Mouse (Mus musculus) heart, postnatal 0 days (tissue): Measurements from ENCODE around the gene Ptcd1. TPM values are rescaled to one million over a fixed set of nuclear protein-coding genes. Genes with fewer than 3 reads are reported as not detected.
A peak's percentile ranks its signal among the peaks of the same experiment; 100 is the strongest.

ENCODE experiments used
- ATAC-seq: fragments of 200-750 bp; cut with Nextera tagmentation; 2 replicates; pipeline ENCODE4 v1.8.0; 2017; ENCODE audit warnings: low read depth, moderate number of reproducible peaks, moderate library complexity; ENCODE audit not compliant: insufficient read depth
- DNase-seq: peaks from one replicate; pipeline ENCODE4 v3.0.0-alpha.2; 2016; ENCODE audit warnings: low spot score
- H3K27ac ChIP-seq: fragments of 300-500 bp; sonication (generic); 2 replicates; pipeline ENCODE4 v1.5.1; 2014; ENCODE audit warnings: low read depth, mild to moderate bottlenecking
- H3K27me3 ChIP-seq: fragments of 300-500 bp; sonication (generic); 2 replicates; pipeline ENCODE4 v1.6.1; 2014; ENCODE audit warnings: low read length, mixed read lengths; ENCODE audit not compliant: control insufficient read depth, insufficient read depth
- H3K36me3 ChIP-seq: fragments of 300-500 bp; sonication (generic); replicated peaks from 2 replicates; pipeline ENCODE4 v1.6.1; 2014; ENCODE audit warnings: low read length, mixed read lengths; ENCODE audit not compliant: control insufficient read depth, insufficient read depth
- H3K4me1 ChIP-seq: fragments of 300-500 bp; sonication (generic); 2 replicates; pipeline ENCODE4 v1.6.1; 2014; ENCODE audit warnings: antibody characterized with exemption; ENCODE audit not compliant: control insufficient read depth, insufficient read depth
- H3K4me2 ChIP-seq: fragments of 300-500 bp; sonication (generic); 2 replicates; pipeline ENCODE4 v1.6.1; 2014; ENCODE audit warnings: low read depth, mild to moderate bottlenecking, low read length, moderate library complexity
- H3K4me3 ChIP-seq: fragments of 300-500 bp; sonication (generic); 2 replicates; pipeline ENCODE4 v1.5.1; 2014; ENCODE audit warnings: low read depth, low read length
- H3K9ac ChIP-seq: fragments of 300-500 bp; sonication (generic); replicated peaks from 2 replicates; pipeline ENCODE4 v1.6.1; 2014; ENCODE audit warnings: low read depth, low read length, mixed read lengths
- H3K9me3 ChIP-seq: fragments of 300-500 bp; sonication (generic); replicated peaks from 2 replicates; pipeline ENCODE4 v1.6.1; 2016; ENCODE audit warnings: low read length; ENCODE audit not compliant: control insufficient read depth
- CTCF ChIP-seq: IDR thresholded peaks from 2 replicates; pipeline ENCODE4 v1.5.1; 2016; ENCODE audit warnings: antibody characterized with exemption, control low read depth, low read depth
- EP300 ChIP-seq: IDR thresholded peaks from 2 replicates; pipeline ENCODE4 v1.6.1; 2016; ENCODE audit warnings: antibody characterized with exemption, low read depth
- WGBS: fragments of 180-500 bp; shearing (Covaris S2); extraction: QIAGEN DNeasy Blood & Tissue Kit; methylation state at CpG from one replicate; pipeline ENCODE4 v1.1.7; 2014; 5-methylcytosine and 5-hydroxymethylcytosine counted together
- polyA plus RNA-seq: library from polyadenylated mRNA; unstranded; fragments of >200 nt; fragmentation: Nextera tagmentation; extraction: Ambion mirVana; gene quantifications from 2 replicates; pipeline ENCODE4 v1.2.1, GENCODE M21; 2015
- total RNA-seq: library from RNA; depleted of rRNA; stranded (reverse); fragments of >200 nt; gene quantifications from 2 replicates; pipeline ENCODE4 v1.2.3, GENCODE M21; 2014; ENCODE audit warnings: low replicate concordance

The Ptcd1 gene
- total and polyA plus RNA-seq, 2 experiments from 2014 or later = 13.5 to 15.7 TPM

DNA sequence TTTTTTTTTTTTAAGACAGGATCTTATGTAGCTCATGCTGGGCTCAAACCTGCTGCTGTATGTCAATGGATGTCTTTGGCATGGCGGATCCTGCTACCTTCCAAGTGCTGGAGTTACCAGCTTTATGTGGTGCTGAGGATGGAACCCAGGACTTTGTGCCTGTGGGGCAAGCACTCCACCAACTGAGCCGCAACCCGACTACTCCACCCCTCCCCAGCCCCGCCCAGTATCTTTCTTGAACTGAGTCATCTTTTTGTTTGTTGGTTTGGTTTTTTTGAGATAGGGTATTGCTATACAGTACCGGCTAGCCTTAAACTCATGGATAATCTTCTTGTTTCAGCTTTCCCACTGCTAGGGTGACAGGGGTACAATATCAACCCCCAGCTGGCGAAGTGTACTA, 22.5 kb upstream of the Ptcd1 start:
- H3K36me3 ChIP-seq = peaks cover 42% of the 10 kb centered on the region
- ATAC-seq (no peak), DNase-seq (no peak)
- H3K4me2 ChIP-seq = peak overlapping the region; percentile 86
- peak overlapping the region; percentile 86; the same call in 1 of the 2 replicates for H3K4me3 ChIP-seq
- H3K27ac ChIP-seq = no peak overlapping the region
- H3K27me3 ChIP-seq = no peaks in the 10 kb centered on the region
- 85% methylated on average over 6 of the region's 6 CpGs for WGBS
- peaks cover 13% of the 10 kb centered on the region for H3K4me1 ChIP-seq
- no peak overlapping the region for H3K9ac ChIP-seq
- TF ChIP-seq CTCF (no peak), EP300 (no peak)
- H3K9me3 ChIP-seq = no peaks in the 10 kb centered on the region

- WGBS = 77% methylated on average over 2 of the region's 2 CpGs
Observed at GRCm38 (mm10) chr5:145185244-145185643, 18.3 kb upstream of the Ptcd1 start.

DNA sequence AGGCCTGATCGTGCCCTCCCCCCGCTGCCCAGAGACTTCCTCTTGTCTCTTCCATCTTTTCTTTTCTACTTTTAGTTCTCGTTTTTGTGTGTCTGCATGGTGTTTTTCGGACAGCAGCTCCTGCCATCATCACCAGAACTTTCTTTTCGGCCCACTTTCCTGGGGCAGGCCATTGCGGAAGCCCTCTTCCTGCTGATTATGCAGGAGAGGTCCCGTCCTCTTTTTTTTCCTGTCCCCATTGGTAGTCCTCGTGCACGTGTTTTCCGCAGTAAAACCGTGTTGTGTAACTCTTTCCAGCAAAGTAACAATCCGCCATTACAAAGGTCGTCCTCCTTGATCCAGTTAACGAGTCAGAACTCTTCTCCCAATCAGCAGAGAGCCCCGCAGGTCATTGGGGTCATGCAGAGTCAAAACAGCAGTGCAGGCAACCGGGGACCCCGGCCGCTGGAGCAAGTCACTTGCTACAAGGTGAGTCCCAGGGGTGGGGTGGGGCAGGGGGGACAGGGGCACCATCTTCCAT, 11.6 kb upstream of the Ptcd1 start:
- Histone ChIP-seq H3K27ac (no peak overlapping the region), H3K9ac (no peak overlapping the region), H3K27me3 (no peaks in the 10 kb centered on the region), H3K4me3 (no peak overlapping the region), H3K36me3 (peaks cover 94% of the 10 kb centered on the region), H3K4me2 (no peak overlapping the region), H3K4me1 (no peaks in the 10 kb centered on the region), H3K9me3 (no peaks in the 10 kb centered on the region)
- no peak for ATAC-seq
- 85% methylated on average over 18 of the region's 18 CpGs for WGBS
- no peak for DNase-seq
- TF ChIP-seq EP300 (no peak), CTCF (no peak)

More at GRCm38 (mm10) chr5:145185244-145185643, 18.3 kb upstream of the Ptcd1 start:
- no peak overlapping the region for H3K27ac ChIP-seq
- no peak overlapping the region for H3K4me3 ChIP-seq
- TF ChIP-seq CTCF = no peak
- no peak for TF ChIP-seq EP300
- H3K27me3 ChIP-seq = no peaks in the 10 kb centered on the region
- no peak for ATAC-seq
- peaks cover 8% of the 10 kb centered on the region for H3K4me1 ChIP-seq
- no peak for DNase-seq
- H3K4me2 ChIP-seq = no peak overlapping the region
- no peaks in the 10 kb centered on the region for H3K9me3 ChIP-seq
- H3K9ac ChIP-seq = no peak overlapping the region
- H3K36me3 ChIP-seq = peaks cover 76% of the 10 kb centered on the region

DNA sequence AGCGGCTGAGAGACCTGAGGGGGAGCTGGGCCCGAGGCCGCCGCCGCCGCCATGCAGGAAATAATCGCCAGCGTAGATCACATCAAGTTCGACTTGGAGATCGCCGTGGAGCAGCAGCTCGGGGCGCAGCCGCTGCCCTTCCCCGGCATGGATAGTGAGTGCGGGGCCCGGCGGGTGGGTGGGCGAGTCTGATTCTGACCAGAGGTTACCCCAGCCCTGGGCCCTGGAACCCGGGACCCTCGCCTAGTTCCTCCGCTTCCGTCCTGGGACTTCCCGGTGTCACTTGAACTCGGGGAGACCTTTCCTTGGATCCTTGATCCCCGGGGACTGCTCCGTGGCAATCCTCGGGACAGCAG, 376 bp upstream of the Ptcd1 start:
- no peaks in the 10 kb centered on the region for H3K9me3 ChIP-seq
- H3K4me3 ChIP-seq = peak overlapping the region; percentile 79
- no peaks in the 10 kb centered on the region for H3K27me3 ChIP-seq
- peak overlapping the region; percentile 94 for H3K9ac ChIP-seq
- H3K27ac ChIP-seq = peak overlapping the region; percentile 68
- TF ChIP-seq CTCF (no peak), EP300 (peak; percentile 3; the same call in 1 of the 2 replicates)
- ATAC-seq (peak; percentile 7; the same call in 1 of the 2 replicates), DNase-seq (no peak)
- H3K36me3 ChIP-seq = peaks cover 33% of the 10 kb centered on the region
- under 1% methylated on average over 27 of the region's 28 CpGs for WGBS
- peak overlapping the region; percentile 81 for H3K4me2 ChIP-seq
- H3K4me1 ChIP-seq = peaks cover 24% of the 10 kb centered on the region

DNA sequence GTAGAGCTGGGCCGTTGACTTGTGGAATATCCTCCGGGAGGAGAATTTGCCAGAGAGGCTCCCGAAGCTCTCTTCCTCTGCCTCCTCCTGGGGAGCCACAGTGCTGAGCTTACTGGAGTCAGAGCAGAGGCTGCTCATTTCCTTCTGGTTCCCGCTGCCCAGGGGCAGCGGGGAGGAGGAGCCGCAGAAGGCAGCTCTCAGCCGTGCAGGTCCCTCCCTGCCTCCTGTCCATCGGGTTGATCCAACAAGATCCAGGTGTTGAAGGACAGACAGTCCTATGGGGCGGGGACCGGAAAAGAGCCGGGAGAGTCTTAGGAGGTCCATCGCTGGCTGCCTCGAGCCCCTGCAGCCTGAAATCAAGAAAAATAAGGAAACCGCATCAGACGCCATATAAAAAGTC, 1.7 kb downstream of the Ptcd1 start:
- peak overlapping the region; percentile 12; the same call in 1 of the 2 replicates for H3K4me3 ChIP-seq
- H3K27me3 ChIP-seq = no peaks in the 10 kb centered on the region
- H3K4me2 ChIP-seq = peak overlapping the region; percentile 46
- H3K27ac ChIP-seq = peak overlapping the region; percentile 70
- H3K4me1 ChIP-seq = peaks cover 24% of the 10 kb centered on the region
- peaks cover 29% of the 10 kb centered on the region; the same call in 1 of the 2 replicates for H3K36me3 ChIP-seq
- peak overlapping the region; percentile 35; the same call in 1 of the 2 replicates for H3K9ac ChIP-seq
- DNase-seq (no peak), ATAC-seq (no peak)
- 74% methylated on average over 15 of the region's 15 CpGs for WGBS
- TF ChIP-seq EP300 = no peak
- TF ChIP-seq CTCF = no peak
- no peaks in the 10 kb centered on the region for H3K9me3 ChIP-seq

GRCm38 (mm10) chr5:145164710-145165109, 2.2 kb downstream of the Ptcd1 start:
- peaks cover 24% of the 10 kb centered on the region for H3K4me1 ChIP-seq
- H3K27ac ChIP-seq = peak overlapping the region; percentile 70
- H3K9me3 ChIP-seq = no peaks in the 10 kb centered on the region
- H3K4me2 ChIP-seq = peak overlapping the region; percentile 46
- H3K27me3 ChIP-seq = no peaks in the 10 kb centered on the region
- peaks cover 34% of the 10 kb centered on the region for H3K36me3 ChIP-seq
- peak overlapping the region; percentile 12 for H3K4me3 ChIP-seq
- 28% methylated on average over 3 of the region's 3 CpGs for WGBS
- ATAC-seq (no peak), DNase-seq (peak; percentile 24)
- TF ChIP-seq CTCF = no peak
- no peak for TF ChIP-seq EP300
- H3K9ac ChIP-seq = peak overlapping the region; percentile 35; the same call in 1 of the 2 replicates
